Mouse (Mus musculus) lung, postnatal 10 days (tissue): ENCODE data around the gene Trak1.

Experiments
- DNase-seq: peaks from one replicate; pipeline ENCODE4 v3.0.0; 2021

Trak1 gene

GRCm38 (mm10) chr9:121505346-121505745 lies 208.0 kb downstream of the Trak1 start:
- no peak for DNase-seq

GRCm38 (mm10) chr9:121506478-121507180 lies 209.3 kb downstream of the Trak1 start:
- no peak for DNase-seq

- DNase-seq = no peak
Measured at GRCm38 (mm10) chr9:121511911-121512310, 214.6 kb downstream of the Trak1 start.

- no peak for DNase-seq
Measured at GRCm38 (mm10) chr9:121514462-121514861, 217.2 kb downstream of the Trak1 start.

GRCm38 (mm10) chr9:121520047-121520446 lies 222.7 kb downstream of the Trak1 start:
- no peak for DNase-seq
